Mouse (Mus musculus) thymus, adult 2 months (tissue): ENCODE data around the gene Casz1.
A peak's percentile ranks its signal among the peaks of the same experiment; 100 is the strongest.

Source experiments
- CTCF ChIP-seq: fragments of 200-500 bp; IDR thresholded peaks from 2 replicates; pipeline ENCODE4 v1.5.1; 2012; ENCODE audit warnings: mild to moderate bottlenecking, control low read depth, low read length, moderate library complexity, borderline replicate concordance; ENCODE audit not compliant: control insufficient read depth, poor library complexity, insufficient read depth; ENCODE audit errors: extremely low read depth
- POLR2A ChIP-seq: fragments of 200-500 bp; IDR thresholded peaks from 2 replicates; pipeline ENCODE4 v1.6.1; 2012; ENCODE audit warnings: mild to moderate bottlenecking, low read length, control low read depth, moderate library complexity; ENCODE audit not compliant: control insufficient read depth, poor library complexity, insufficient read depth; ENCODE audit errors: extremely low read depth

DNA sequence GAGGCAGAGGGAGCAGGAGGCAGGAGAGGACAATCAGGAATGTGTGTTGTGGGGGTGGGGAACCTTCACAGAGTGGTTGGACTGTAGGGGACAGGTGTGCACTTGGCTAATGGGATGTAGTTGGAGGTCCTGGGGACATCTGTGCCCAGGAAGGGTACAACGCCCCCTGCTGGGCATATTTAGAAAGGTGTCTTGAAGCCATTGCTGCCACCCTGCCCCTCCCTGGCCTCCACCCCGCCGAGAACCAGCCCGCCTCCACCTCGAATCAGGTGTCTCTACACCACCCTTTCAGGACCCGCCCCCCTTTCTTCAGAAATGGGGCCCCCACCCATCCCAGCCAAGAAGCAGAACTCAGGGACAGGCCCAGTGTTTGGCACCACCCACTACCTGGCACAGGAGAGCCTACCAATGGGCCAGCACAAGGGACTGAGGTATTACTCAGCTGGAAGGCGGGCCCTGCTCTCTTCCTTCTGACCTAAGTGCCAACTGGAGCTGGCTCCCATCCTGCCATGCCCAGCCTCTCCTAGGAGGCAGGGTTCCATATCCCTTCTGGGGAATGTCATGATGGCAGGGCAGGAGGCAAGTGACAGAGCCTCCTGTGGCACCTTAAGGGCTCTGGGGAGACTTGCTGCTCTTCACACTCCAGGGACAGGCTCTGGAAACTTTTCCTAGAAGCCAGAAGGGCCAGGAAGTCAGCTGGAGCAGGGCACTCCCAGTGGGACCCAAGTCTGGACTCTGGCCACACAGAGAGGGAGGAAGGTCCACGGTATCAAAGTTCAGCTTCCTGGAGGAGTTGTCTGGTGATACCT lies 98.9 kb downstream of the Casz1 start:
- no peak for TF ChIP-seq POLR2A
- peak; percentile 64; the same call in 1 of the 2 replicates for TF ChIP-seq CTCF
